Mouse (Mus musculus) layer of hippocampus, adult 9-10 months (tissue): Measurements from ENCODE around the gene Ttc32.
"Not testable (repeated sequence)": the region's sequence is repeated elsewhere in the genome, so short reads cannot be mapped to it uniquely, and the experiment has no call there.

Experiments
- DNase-seq: peaks from one replicate; pipeline ENCODE4 v3.0.0; 2022; ENCODE audit warnings: low spot score

Gene Ttc32

DNA sequence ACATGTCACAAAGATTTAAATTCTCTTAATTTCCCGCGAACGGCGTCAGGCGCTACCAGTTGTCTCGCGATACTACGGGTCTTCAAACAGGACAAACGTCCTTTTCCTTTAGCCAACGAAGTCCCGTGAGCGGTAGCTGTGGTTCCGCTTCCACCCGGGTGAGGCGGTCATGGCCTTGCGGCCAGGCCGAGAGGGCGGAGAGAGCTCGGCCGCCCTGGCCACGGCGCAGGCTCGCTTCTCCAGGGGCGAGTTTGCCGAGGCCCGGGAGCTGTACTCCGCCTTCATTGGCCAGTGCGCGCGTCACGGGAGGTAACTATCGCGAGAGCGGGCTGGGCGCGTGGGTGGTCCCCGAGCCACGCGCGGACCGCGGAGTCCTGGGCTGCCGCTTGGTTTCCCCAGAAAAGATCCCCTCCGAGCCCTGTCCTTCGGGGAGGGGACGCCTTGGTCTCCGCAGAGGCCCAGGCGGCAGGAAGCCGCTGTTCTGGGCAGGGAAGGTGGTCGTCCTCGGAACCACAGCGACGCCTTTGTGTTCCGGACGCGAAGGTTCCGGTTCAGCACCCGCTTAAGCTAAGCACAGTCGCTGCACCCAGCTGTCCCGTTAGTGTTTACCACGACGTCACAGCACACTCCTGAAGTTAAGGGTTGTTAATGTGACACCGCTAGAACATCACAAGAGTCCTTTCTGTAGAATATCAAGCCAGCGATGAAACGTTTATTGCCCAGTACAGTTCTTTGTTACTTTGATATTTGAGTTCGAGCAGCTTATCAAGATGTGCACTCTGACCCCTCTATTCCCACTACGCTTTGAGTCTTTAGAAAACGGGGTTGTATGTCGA is at the start of gene Ttc32:
TSS of gene Ttc32 (plus strand) at position 110 of the 836 bp plus-strand sequence.
- DNase-seq, result peak; percentile 93

DNA sequence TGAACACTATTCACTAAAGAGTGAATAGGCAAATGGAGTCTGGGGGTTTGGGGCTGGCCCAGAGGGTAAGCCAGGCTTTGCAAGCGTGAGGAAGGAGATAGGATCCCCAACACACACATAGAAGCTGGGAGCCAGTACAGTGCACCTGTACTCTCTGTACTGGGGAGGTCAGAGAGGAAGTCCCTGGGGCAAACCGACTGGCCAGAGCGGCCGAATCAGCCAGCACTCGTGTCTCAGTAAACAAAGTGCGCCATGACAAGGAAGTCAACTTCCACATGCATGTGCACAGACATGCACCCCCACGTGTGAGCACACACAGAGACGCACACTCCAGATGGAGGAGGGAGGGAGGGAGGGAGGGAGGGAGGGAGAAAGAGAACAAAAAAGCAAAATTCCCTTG is 36.6 kb upstream of the Ttc32 start:
- no peak for DNase-seq

GRCm38 (mm10) chr12:8998318-8998717 is 31.5 kb upstream of the Ttc32 start:
- no peak for DNase-seq

GRCm38 (mm10) chr12:9002038-9002648 is 27.7 kb upstream of the Ttc32 start:
- DNase-seq, result peak; percentile 45

DNA sequence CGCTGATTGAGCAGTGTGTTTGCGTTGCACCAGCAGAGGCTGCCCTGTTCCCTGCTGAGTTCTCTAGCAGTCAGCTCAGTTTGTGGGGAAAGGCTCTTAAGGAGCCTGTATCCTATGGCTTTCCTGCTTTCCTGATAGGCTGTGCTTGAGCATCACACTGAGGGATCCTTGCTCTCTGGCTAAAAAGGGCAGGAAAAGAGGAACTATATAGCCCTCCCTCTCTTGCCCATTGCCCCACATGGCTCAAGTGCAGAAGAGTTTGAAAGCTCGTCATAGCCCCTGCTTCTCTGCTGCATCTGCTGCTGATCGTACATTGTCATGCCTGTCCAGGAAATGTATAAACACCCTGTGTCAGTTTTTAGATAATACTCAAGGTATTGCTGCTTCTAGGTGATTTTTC is 22.7 kb upstream of the Ttc32 start:
- no peak for DNase-seq

DNA sequence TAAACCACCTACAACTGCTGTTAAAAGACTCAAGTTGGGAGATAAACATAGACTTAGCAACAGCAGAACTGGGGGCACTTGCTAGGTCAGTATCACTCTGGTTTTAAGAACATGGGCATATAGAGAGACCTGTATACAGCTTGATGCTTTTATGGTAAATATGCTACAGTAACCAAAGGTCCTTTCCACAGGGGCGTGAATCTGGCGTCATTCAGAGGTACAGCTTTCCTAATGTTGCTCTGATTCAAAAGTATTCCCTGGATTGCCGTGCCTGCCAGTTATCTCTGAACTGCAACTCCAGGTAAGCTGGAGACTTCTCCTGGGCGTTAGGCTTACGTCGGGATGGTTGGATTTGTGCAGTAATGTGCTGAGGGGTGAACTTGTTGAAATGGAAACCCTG is 22.0 kb upstream of the Ttc32 start:
- no peak for DNase-seq

DNA sequence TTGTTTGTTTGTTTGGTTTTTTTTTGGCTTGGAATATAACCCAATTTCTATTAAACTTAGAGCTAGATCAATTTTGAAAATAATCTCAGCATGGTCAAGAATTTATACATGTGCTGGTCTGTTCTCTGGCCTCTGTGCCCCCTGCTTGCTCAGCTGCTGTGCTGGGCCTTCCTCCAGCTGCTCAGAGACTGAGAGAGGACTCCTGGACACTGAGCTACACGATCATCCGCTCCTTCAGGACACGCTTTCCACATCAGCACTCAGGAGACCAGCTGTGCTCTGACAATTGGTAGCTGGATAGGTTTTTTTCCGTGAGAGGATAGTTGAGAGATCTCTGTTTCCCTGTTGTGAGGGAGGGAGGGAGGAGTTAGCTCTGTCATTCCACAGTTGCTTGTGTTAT is 19.5 kb upstream of the Ttc32 start:
- no peak for DNase-seq

DNA sequence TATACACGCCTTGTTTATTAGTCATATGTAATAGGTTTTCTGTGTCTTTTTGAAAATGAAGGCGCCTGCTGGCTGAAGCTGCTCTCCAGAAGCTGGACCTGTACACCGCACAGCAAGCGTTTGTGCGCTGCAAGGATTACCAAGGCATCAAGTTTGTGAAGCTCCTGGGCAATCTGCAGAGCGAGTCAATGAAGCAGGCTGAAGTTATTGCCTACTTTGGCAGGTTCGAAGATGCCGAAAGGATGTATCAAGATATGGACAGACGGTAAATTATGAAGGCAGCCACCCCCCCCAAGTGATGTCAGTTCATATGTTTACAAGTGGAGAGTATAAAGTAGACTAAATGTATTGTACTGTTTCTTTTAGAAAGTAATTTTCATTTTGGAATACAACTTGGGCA is 13.4 kb upstream of the Ttc32 start:
- DNase-seq, result no peak

DNA sequence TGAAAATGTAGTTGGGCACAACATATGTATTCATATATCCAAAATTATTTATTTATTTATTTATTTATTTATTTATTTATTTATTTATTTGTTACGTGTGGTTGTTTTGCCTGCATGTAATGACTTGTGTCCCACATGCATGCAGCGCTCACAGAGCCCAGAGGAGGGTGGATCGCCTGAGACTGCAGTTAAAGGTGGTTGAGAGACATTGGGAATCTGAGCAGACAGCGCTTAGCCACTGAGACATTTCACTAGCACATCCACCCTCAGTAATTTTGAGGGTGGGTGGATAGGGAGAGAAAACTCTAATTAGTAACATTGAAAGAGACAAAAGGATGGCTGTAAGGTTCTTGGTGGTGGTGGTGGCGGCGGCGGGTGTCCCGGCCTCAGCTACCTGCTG is 9.4 kb upstream of the Ttc32 start:
- no peak for DNase-seq

DNA sequence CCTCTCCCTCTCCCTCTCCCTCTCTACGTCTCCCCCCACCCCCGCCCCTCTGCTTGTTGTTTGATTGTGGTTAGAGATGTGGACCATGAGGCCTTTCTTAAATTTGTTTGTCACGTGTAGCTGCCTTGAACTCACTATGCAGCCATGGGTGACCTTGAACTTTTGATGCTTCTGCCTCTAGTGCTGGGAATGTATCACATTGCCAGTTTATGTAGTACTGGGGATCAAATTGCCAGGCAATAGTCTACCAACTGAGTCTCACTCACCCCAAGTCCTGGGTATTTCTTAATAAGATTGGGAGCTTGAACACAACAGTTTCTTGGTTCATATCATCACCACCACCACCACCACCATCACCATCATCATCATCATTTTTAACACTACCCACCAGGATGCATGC is 8.8 kb upstream of the Ttc32 start:
- no peak for DNase-seq

GRCm38 (mm10) chr12:9023031-9023430 is 6.8 kb upstream of the Ttc32 start:
- no peak for DNase-seq

DNA sequence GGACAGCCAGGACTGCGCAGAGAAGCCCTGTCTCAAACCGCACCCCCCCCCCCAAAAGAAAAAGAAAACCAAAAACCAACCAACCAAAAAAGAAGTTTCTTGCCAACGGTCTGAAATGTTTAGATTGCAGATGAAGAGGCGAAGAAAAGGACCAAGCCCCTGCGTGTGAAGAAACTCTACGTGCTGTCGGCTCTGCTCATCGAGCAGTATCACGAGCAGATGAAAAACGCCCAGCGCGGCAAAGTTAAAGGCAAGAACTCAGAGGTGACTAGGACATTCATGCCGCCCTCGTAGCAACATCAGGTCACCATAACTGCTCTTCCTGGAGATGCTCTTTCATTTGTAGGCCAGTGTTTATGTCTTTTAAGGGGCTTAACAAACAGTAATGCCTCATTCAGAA is 5.7 kb upstream of the Ttc32 start:
- no peak for DNase-seq

DNA sequence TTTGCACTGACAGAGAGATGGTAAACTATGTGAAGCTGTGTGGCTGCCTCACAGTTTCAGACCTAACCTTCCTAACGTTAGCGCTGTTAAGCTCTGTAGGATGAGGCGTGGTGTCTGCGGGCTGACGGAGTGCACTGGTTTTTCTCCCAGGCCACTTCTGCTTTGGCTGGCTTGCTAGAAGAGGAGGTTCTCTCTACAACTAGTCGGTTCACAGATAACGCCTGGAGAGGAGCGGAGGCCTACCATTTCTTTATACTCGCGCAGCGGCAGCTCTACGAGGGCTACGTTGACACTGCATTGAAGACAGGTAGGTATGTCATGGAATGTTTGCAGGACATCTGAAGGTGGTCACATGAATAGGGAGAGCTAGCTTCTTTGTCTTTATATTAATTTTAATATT is 5.1 kb upstream of the Ttc32 start:
- DNase-seq, result no peak

GRCm38 (mm10) chr12:9026843-9027242 is 3.0 kb upstream of the Ttc32 start:
- DNase-seq, result no peak

DNA sequence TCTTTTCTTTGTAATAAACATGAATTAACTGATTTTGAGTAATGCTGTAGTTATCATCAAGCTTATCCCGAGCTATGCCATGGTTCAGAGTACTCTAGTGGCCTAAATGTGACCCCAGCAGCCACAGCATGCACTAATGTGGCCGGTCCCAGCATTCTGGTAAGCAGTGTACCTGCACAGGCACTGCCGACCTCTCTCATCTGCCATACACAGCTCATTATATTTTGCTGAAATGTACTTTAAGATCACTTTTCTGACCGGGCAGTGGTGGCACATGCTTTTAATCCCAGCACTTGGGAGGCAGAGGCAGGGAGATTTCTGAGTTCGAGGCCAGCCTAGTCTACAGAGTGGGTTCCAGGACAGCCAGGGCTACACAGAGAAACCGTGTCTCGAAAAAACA is 981 bp upstream of the Ttc32 start:
- DNase-seq, result not testable (repeated sequence)

- DNase-seq, result no peak
Measured at GRCm38 (mm10) chr12:9029506-9029887, 300 bp upstream of the Ttc32 start.

DNA sequence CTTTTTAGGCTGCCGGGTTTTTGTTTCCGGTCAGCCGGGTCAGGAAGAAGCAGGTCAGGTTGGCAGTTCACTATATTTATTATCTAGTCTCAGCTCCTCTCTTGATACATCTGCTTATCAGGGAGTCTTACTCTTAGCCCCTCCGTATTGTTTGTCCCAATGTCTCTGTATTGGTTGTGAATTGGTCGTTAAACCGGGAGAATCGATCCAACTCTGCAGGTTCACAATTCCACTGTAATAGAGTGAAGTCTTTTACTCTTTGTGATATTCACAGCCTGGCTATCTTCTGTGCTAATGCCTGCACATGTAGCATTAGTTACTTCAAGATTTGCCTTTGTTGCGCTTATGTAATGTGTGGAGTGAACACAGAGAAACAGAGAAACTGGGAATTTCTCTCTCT is 1.4 kb downstream of the Ttc32 start:
- no peak for DNase-seq

DNA sequence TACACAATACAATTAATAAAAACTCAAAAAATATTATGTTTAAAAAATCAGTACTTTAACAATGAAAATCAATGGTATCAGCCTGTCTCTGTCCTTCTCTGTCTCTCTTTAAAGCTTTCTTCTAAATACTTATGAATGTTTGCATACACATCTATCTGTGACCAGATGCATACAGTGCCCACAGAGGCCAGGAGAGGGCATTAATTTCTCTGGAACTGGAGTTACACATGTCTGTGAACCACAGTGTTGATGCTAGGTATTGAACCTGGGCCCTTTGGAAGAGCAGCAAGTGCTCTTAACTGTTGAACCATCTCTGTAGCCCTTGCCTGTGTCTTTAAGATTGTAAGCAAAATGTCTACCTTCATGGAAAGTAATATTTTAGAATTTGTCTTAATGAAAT is 3.3 kb downstream of the Ttc32 start:
- no peak for DNase-seq

GRCm38 (mm10) chr12:9036409-9036808 is 6.6 kb downstream of the Ttc32 start:
- DNase-seq, result no peak

DNA sequence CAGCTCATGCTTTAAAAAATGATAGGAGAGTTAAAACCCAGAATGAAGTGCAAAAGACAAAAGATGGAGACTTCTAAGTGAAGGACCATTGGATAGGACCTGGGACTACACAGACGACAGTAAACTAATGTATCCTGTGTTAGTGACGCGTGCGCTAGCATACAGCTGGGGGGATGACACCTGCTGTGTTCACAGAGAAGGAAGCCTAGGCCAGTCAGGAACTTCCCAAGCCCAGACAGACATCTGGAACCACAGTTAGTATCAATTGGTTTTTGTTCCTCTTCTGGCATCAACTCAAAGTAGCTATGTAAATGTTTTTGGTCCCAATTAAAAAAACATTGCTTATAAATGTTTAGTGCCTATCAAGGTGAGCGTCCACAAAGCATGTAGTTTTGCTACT is 10.4 kb downstream of the Ttc32 start:
- DNase-seq, result no peak

DNA sequence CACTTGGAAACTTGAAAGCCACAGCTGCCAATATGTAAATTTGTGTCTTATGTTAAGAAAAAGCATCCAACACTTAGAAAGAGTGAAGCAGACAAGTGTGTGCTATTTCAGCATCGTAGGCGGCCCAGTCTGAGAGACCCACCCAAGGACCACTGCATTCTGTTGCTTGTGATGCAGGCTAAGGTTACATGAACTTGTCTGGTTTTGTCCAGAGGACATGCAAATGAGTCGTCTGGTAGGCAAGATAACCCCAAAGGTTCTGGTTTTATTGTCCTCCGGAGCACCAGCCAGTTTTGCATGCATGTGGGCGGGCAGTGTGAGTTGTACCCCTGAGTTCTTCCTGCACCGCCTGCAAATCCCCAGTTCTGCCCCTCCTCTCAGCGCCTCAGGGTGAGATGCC is 10.9 kb downstream of the Ttc32 start:
- no peak for DNase-seq

DNA sequence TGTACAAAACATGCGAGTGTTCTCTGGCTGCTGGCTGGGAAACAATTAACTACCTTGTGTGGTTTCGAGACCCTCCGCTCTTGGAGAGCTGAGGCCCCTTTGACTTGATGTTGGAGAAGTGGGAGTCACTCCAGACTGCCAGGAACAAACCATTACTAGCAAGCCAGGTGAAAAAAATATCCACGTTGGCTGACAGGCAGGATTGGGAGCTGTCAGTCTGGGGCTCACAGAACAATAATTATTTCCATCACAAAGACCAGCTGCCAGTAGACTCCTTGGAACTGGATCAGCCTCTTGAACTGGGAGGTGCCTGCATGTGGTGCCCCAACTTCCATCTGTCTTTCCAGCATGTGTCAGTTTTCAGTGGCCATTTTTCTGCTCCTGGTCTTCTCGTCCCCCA is 12.5 kb downstream of the Ttc32 start:
- no peak for DNase-seq

- DNase-seq, result no peak
Measured at GRCm38 (mm10) chr12:9042759-9043158, 13.0 kb downstream of the Ttc32 start.

- DNase-seq, result no peak
Measured at GRCm38 (mm10) chr12:9044666-9045065, 14.9 kb downstream of the Ttc32 start.
